Mouse (Mus musculus) gastrocnemius, postnatal 36 days (tissue): ENCODE results near the gene Btbd16. TPM values are rescaled to one million over a fixed set of nuclear protein-coding genes. Genes with fewer than 3 reads are reported as not detected.

Source experiments
- DNase-seq, 2 experiments: peaks; one replicate each; pipeline ENCODE4 v3.0.0; 2022
- intact Hi-C: fragments of 180-260 bp; cut with DNase I; formaldehyde crosslinking; loops from one replicate; pipeline ENCODE4 v1.15.1; 2025
- long read RNA-seq, 2 experiments: library from polyadenylated mRNA; stranded (forward); transcript quantifications; one replicate each; pipeline ENCODE4 v2.0.0; 2021
- total RNA-seq, 2 experiments: library from RNA; stranded (reverse); gene quantifications; 2 replicates each; pipeline ENCODE4 v1.2.3; 2021

Btbd16 gene
- not detected for total RNA-seq
- long read RNA-seq, experiment 1: 0 reads
- long read RNA-seq, experiment 2: 0 reads

GRCm38 (mm10) chr7:130773914-130774630 lies at the start of gene Btbd16:
Btbd16 (plus strand) TSS chr7:130774069.
- no peak for DNase-seq
- intact Hi-C loops: loop anchor here (2.0 kb wide), 1 partner anchor 51 kb away; no protein-coding TSS in a partner anchor

- DNase-seq: no peak
- intact Hi-C loops: no loop called here
Observed at GRCm38 (mm10) chr7:130726185-130726584, 47.7 kb upstream of the Btbd16 start.

- no peak for DNase-seq
- intact Hi-C loops: no loop called here
Observed at GRCm38 (mm10) chr7:130726724-130727422, 47.0 kb upstream of the Btbd16 start.

GRCm38 (mm10) chr7:130727560-130727959 lies 46.3 kb upstream of the Btbd16 start:
- intact Hi-C loops: no loop called here
- DNase-seq: no peak

DNA sequence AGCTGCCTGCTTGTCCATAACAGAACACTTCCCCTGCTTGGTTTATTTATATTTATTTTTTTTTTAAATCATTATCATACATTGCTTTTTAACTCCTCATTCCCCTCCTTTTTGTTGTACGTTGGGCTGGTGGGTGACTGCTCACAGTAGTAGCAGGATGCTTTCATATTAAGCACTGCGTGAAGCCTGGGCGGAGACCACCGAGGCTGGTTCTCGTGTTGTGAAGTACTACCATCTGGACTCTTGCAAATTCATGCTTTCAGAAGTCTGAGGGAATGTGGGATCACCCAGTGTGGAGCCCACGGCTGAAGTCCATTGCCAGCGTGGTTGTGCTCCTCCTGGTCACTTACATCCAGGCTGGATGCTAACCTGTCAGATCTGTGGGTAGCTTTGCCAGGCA lies 42.1 kb upstream of the Btbd16 start:
- intact Hi-C loops: no loop called here
- DNase-seq: no peak

GRCm38 (mm10) chr7:130732908-130733307 lies 41.0 kb upstream of the Btbd16 start:
- intact Hi-C loops: no loop called here
- DNase-seq: no peak

DNA sequence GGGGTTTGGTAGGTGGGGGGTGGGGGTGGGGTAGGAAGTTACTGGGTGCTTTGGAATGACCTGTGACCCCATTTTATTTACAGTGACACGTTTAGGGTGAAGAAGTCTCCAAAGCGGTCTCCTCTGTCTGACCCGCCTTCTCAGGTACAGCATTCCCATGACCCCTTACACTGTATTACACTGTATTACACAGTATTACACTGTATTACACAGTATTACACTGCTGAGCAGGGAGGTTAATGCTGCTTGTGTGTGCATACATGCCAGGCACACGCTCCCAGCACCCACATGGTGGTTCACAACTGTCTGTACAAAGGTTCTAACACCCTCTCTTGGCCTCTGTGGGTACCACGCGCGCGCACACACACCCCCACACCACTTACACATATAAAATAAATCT lies 40.4 kb upstream of the Btbd16 start:
- no peak for DNase-seq
- intact Hi-C loops: no loop called here

- intact Hi-C loops: no loop called here
- no peak for DNase-seq
Observed at GRCm38 (mm10) chr7:130734195-130734787, 39.6 kb upstream of the Btbd16 start.

- DNase-seq: no peak
- intact Hi-C loops: no loop called here
Observed at GRCm38 (mm10) chr7:130741099-130741498, 32.8 kb upstream of the Btbd16 start.

GRCm38 (mm10) chr7:130743239-130744025 lies 30.4 kb upstream of the Btbd16 start:
- intact Hi-C loops: no loop called here
- DNase-seq: no peak

GRCm38 (mm10) chr7:130749165-130749564 lies 24.7 kb upstream of the Btbd16 start:
- intact Hi-C loops: no loop called here
- no peak for DNase-seq

DNA sequence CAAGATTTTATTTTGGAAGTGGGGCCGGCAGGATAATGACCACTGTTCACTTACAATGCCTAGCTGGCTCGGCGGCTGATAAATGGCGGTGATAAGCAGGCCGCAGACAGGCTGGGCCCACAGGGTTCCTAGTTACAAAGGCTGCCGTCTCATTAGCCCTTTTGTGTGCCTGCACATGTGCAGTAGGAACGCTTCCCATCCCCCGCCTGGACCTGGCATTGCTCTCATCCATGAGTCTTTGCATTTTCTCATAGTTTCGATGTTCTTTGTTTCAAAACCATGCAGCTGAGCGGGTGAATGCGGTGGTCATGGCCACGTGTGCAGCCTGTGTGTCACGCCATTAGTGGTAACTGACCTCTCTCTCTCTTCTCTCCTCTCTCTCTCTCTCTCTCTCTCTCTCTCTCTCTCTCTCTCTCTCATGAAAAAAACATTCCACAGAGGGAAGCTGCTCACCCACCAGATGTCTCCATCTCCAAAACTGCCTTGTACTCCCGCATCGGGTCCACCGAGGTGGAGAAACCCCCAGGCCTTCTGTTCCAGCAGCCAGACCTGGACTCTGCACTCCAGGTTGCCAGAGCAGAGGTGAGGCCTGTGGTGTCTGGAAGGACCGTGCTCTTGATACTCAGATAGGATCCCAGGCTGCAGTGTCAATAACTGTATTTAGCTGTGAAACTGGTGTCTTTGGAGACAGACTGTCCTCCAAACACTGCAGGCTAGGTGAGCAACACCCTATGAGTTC lies 22.9 kb upstream of the Btbd16 start:
- DNase-seq: no peak
- intact Hi-C loops: no loop called here

- no peak for DNase-seq
- intact Hi-C loops: no loop called here
Observed at GRCm38 (mm10) chr7:130751678-130752077, 22.2 kb upstream of the Btbd16 start.

DNA sequence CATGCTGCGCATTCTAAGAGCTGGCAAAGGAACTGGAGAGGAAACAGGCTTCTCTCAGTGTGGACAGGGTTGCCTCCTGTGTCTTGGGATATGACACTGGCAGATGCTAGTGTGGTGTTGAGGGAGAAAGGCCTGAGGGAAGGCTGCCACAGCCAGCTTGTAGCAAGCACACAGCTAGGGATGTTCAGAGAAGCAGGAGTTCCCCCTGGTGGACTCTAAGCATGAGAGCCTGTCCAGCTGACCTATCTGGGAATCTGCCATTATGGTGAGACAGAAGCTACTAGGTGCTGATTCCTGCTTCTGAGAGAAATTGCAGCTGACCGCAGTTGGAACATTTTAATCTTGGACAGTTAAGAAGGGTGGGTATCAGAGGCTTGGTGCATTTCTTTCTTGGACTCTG lies 19.1 kb upstream of the Btbd16 start:
- DNase-seq: no peak
- intact Hi-C loops: no loop called here

DNA sequence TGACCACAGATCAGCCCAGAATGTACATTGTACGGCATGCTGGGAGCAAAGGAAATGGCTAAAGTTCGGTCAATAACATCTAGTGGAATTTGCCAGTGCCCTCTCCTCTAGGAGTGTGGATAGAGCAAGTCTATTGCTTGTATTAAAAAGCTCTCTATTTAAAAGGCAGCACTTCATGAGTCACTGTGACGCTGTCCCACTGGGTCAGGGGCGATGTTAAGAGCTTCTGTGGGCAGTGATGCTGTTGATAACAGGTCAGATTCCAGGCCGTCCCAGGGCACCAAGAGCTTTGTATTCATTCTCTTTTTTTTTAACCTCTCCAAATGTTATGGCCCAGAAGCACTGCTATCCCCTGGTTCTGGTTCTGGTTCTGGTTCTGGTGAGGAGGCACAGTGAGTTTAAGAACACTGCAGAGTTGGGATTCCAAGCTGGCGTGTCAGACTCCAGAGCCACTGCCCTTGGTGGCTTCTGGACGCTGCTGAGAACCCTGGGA lies 17.5 kb upstream of the Btbd16 start:
- no peak for DNase-seq
- intact Hi-C loops: no loop called here

DNA sequence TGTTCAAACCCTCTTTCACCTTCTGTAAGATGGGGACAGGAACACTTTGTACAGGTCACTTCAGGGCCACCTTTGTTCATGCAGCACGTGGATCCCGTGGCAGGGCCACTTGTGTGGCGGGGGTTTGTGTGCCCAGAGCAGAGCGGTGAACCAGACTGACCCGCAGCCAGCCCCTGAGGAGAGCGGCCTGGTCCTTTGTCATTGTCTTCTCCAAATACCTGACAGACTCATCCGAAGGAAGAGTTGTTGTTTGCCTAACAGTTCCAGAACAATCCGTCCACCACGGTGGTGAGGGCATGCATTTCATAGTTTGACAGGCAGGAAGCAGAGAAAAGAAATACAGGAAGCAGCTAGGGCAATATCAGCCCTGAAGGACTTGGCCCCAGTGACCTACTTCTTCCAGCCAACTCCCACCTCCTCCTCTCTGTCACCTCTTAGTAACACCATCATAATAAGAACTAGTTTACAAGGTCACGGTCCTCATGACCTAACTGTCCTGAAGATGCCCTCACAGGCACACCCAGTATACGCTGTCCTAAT lies 16.5 kb upstream of the Btbd16 start:
- intact Hi-C loops: no loop called here
- DNase-seq: no peak

DNA sequence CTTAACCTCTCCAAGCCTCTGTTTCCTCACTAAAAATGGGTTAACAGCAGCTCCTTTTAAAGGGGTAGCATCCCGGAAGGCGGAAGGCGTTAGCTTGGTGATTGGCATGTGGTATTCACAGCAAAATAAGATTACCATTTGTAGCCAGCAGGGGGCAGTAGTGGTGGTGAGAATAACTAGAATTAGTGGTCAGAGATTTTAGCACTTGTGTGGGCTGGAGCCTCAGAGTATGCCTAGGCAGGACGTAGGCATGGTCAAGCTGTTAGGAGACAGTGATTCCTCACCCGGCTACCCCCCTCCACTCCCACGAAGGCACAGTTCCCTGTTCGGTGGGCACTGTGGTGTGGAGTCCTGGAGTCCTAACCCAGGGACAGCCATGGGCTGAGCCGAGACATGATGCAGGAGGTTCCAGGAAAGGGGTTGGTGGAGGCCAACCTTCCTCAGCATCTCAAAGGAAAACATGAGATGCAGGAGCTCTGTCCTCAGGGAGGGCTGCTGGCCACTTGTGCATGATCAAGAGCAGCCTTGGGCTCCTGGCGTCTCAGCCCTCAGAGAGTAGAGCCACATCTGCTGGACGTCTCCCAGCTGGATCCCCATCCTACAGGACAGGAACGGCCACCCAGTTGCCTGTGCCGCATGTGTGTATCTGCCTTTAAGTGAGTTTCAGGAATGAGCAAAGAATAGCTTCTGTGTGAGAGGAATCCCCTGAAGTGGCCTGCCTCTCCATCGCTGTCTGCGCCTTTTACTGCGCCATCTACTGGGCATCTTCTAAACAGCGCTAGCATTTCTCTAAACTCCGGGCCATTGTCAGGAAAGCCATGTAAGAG lies 11.6 kb upstream of the Btbd16 start:
- peak in 1 of 2 experiments; percentile 40 for DNase-seq
- intact Hi-C loops: loop anchor here (5.0 kb wide), 1 partner anchor 225 kb away; no protein-coding TSS in a partner anchor

DNA sequence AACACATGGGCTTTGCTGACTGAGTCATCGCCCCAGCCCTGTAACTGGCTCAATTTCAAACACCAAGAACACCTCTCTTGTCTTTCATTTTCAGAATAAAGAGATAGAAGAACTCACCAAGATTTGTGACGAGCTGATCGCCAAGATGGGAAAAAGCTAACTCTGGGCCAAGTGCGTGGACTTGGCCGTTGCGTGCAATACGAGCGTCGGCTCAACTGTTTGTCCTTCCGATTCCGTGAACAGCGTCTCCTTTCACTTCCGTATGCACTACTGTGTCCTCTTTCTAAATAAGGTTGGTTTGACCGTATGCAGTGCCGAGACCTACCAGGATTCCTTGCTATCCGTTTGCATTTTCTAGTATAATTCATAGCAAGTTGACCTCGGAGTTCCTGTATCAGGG lies 9.7 kb upstream of the Btbd16 start:
- no peak for DNase-seq
- intact Hi-C loops: loop anchor here (5.0 kb wide), 1 partner anchor 227 kb away; no protein-coding TSS in a partner anchor
